Mouse (Mus musculus) spleen, postnatal 10 days (tissue): Measurements from ENCODE around the gene Zmynd10.

ENCODE experiments used
- DNase-seq, 2 experiments: peaks; one replicate each; pipeline ENCODE4 v3.0.0; 2021 to 2022; ENCODE audit warnings: low spot score in 2 of 2

The Zmynd10 gene

DNA sequence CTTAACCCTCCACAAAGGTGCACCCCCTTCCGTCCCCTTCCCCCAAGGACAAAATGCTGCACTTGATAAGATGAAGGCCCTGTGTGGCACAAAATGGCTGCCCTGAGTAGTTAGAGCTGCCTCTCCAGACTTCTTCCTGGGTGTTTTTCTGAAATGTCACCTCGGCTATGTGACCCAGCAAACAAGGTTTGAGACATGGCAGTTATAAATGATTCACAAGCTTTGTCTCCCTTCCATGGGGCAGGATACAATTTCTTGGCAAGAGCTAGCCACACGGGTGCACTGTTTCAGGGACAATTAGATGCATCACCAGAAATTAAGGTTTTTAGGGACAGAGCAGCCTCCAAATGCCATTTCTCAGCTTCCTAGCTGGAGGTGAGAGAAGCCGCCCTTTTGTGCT, 6.7 kb upstream of the Zmynd10 start:
- DNase-seq = no peak

DNA sequence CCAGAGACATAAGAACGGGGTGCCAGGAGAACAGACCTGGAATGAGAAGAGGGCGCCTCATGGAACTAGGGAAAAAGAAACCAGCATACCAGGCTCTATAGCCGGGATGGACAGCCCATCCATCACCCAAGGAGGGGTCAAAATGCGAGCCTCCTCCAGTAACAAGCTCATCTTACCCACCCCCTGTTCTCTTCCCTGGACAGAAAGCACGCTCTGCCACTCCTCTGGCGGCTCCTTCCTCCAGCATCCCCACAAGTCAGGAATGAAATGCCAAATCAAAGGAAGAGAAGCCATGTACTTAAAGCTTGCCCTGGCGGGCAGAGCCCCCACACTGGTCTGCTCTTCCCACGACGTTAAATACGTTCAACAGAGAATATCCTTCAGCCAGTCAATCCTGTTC, 6.1 kb upstream of the Zmynd10 start:
- DNase-seq = no peak

DNA sequence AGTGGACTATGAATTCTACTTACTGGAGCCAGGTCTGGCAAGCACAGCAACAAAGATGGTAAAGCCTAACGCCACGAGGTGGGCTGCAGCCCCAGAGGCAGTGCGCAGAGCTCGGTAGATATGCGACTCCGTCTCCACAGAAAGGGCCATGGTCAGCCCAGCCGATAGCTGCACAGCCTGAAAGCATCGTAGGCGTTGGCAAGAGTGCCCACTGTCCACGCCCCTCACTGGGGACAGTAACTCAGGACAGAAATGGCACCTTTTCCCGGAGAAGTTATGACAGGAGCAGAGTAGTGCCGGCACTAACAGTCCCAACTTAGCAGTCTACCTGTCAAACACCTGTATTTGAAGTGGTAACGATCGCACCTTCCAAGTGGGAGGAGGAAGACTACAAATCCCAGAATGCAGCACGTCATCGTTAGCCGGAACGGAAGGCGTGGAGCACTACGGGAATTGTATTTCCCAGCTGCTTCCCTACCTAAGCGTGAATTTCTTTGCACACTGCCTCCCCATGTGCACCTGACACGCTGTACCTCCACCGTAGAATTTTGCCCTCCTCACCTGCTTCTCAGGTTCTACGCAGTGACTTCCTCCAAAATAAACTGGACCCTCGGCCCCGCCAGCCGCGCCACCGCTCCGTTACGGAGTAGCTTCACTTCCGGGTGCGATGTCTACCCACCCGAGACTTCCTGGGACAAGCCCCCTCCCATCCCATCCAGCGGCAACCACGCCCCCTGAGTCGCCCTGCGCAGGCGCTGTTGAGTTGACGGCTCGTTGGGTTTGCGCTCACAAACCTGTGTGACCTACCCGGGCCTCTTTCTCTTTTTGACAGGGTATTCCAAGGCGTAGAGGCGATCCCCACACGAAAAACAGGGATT, 5.4 kb upstream of the Zmynd10 start, which contains the start of the genes Cyb561d2 and Nprl2:
Gene Cyb561d2 (minus strand): TSS at position 720 of the 878 bp plus-strand sequence.
Gene Nprl2 (plus strand): TSS at position 753 of the 878 bp plus-strand sequence.
- DNase-seq = peak; percentile 81 to 89

DNA sequence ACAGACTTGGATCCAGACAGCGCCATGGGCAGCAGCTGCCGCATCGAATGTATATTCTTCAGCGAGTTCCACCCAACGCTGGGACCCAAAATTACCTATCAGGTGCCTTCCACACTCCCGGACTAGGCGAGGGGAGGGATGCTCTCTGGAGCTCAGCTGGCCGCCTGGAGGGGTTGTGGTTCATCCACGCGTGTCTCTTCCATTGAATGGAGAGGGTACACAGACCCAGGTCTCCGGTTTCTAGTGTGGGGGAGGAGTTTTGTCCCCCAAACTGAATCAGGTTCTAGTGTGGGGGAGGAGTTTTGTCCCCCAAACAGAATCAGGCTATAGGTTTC, 4.8 kb upstream of the Zmynd10 start:
- DNase-seq = no peak

DNA sequence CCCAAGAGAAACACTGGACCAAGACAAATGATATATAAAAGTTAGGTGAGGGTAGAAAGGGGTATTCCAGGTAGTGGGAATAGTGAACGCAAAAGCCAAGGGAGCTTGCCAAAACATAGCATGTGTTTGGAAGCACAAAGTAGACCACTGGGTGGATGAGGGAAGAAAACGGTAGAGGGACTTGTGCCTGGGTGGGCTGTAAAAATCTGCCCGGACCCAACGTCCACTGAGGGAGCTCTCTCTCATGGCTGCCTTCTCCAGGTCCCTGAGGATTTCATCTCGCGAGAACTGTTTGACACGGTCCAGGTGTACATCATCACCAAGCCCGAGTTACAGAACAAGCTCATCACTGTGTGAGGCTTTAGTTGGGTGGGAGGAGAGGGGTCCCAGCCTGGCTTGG, 4.4 kb upstream of the Zmynd10 start:
- no peak for DNase-seq

DNA sequence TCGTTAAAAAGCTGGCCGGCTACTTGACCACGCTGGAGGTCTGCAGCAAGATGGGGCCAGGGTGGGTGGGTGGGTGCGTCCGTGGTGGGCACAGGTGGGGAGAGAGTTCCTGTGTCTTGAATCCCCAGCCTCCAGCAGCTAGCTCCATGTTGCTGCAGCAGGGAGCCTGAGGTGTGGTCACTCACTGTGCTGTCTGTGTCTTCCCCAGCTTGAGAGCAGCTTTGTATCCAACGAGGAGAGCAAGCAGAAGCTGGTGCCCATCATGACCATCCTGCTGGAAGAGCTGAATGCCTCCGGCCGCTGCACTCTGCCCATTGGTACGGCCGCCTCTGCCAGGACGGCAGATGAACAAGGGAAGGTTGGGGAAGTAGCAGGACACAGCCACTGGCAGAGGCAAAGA, 3.8 kb upstream of the Zmynd10 start:
- no peak for DNase-seq

DNA sequence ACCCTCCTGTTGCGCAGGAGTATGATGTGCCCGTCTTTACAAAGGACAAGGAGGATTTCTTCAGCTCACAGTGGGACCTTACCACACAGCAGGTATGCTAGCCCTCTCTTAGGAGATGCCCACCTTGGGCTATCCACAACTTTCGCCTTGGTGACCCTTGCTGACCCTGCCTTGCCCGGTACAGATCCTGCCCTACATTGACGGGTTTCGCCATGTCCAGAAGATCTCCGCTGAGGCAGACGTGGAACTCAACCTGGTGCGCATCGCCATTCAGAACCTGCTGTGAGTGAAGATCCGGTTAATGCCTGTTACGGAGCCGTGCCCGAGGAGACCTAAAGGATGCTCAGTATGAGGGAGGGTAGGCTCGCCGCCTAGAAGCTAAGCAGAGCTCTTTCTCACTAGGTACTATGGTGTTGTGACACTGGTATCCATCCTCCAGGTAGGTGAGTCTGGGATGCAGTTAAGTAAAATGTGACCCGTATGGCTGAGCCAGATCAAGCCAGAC, 2.9 kb upstream of the Zmynd10 start:
- DNase-seq = no peak

DNA sequence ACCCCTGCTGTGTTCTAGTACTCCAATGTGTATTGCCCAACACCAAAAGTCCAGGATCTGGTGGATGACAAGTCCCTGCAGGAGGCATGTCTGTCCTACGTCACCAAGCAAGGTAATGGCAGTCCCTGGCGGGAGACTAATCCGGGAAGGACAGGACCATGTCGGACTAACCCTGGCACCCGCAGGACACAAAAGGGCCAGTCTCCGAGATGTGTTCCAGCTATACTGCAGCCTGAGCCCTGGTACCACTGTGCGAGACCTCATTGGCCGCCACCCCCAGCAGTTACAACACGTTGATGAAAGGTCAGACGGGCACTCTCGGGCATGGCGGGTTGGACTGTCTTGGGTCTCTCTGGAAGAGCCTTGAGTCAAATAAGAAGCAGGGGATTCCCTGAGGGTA, 2.4 kb upstream of the Zmynd10 start:
- DNase-seq = no peak

DNA sequence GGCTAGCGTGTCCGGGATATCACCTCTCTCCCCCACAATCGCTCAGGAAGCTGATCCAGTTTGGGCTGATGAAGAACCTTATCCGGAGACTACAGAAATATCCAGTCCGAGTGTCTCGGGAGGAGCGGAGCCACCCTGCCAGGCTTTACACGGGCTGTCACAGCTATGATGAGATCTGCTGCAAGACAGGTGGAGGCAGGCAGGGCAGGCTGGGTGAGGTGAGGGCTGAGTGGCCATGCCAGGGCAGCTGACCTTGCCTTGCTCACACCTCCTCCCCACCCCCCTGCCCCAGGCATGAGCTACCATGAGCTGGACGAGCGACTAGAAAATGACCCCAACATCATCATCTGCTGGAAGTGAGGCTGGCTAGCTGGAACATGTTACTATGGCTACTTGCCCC, 1.9 kb upstream of the Zmynd10 start:
- no peak for DNase-seq

DNA sequence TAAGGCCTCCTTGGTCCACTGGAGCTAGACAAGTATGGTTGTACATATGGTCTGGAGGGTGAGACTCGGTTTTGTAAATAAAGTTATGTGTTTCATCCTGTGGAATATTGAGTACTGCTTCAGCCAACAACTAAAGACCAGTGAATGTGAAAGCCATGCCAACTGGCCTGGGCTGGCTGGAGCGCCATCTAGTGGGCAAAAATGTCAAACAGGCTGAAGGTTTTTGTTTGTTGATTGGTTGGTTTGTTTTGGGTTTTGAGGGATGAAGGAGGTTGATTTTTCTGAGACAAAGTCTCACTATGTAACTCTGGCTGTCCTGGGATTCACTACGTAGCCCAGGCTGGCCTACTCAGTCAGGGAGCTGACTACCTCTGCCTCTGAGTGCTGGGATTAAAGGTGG, 1.5 kb upstream of the Zmynd10 start:
- peak; percentile 83 to 90 for DNase-seq

DNA sequence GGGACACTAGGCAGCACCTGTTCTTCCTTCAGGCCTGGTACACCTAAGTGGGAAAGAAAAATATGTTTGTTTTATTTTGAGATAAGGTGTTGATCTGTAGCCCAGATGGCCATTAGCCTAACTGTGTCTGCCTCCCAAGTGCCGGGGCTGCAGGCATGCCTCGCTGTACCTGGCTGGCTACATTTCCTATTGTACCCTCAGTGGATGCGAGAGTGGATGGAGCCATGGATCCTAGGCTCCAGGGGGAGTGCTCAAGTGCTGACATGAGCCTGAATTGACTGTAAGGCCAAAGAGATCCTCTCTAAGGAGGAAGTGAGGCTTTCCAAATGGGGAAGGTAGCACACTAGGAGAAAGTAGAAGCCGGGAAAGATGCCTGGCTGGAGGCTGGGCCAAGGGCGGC, 859 bp downstream of the Zmynd10 start:
- DNase-seq = no peak

DNA sequence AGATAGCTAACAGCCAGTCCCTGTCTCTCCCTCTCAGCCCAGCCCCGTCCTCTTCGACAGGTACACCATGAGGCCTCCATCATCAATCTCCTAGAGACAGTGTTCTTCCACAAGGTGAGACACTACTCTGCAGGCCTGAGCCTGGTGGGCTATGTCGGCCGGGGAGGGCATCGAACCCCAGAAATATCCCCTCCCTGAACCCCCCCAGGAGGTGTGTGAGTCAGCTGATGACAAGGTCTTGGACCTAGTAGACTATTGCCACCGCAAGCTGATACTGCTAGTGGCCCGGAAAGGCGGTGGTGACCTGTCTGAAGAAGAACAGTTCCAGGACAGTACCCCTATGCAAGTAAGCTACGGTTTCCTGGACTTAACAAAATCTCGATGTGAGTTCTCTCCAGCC, 1.7 kb downstream of the Zmynd10 start:
- DNase-seq = no peak

DNA sequence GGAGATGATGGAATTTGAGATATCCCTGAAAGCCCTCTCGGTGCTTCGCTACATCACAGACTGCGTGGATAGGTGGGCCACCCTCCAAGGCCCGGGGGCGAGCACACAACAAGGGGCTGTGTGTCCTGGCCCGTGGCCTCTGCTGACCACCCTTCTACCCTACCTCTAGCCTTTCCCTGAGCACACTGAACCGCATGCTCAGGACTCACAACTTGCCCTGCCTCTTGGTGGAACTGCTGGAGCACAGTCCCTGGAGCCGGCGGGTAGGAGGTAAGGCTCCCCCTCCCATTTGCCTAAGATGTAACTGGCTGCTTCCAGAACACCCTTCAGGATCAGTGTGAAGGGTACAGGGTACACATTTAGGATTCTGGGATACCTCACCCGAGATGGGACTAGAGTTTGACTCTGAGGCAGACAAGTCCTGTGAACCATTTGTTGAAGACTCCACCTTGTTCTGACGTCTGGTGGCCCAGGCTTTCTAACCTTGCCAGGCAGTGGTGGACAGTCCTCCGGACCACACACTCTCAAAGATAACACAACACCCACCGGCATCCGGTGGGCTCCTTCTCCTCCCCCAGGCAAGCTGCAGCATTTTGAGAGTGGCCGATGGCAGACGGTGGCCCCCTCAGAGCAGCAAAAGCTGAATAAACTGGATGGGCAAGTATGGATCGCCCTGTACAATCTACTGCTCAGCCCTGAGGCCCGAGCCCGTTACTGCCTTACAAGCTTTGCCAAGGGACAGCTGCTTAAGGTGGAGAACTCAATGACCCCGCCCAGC, 2.4 kb downstream of the Zmynd10 start:
- DNase-seq = no peak

DNA sequence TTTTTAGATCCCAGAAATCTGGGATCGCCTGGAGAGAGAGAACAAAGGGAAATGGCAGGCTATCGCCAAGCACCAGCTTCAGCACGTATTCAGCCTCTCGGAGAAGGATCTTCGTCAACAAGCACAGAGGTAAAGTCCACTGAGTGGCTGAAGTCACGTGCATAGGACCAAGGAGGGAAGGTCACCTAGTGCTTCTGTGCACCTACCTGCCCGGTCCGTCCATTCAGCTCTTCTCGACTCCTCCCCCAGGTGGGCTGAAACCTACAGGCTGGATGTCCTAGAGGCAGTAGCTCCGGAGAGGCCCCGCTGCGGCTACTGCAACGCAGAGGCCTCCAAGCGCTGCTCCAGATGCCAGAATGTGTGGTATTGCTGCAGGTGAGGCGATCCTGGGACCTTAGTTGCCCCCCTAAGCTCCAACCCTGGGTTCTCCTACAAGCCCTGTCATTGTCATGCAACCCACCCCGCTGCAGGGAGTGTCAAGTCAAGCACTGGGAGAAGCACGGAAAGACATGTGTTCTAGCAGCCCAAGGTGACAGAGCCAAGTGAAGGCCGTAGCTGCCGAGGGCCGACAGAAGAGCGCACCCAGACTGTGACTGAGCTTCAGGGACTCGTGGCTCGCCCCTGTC, 3.5 kb downstream of the Zmynd10 start:
- no peak for DNase-seq

DNA sequence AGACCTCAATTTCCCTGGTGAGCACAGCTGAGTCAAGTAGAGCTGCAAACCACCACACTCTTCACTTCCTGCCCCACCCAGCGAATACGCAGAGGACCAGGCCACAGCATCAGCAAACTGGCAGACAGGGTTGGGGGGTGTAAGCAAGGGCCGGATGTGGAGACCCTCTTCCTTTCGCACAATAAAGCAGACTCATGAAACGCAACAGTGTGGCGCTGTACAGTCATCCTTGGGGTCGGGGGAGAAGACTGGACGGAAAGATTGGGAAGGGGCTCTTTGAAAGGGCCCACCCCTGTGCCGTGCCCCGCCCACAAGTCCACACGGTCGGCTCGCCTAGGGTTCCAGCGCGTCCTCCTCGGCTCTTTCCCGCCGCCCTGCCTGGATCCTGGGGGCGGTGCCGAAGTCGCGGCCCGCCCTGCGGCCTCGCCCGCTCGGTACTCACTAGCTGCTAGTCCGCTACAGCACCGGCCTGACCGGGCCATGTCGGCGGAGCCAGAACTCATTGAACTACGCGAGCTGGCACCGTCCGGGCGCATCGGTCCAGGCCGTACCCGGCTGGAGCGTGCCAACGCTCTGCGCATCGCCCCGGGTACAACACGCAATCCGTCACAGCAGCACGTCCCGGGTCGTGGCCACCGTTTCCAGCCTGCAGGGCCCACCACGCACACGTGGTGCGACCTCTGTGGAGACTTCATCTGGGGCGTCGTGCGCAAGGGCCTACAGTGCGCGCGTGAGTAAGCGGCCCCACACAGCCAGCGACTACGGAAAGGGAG, 4.2 kb downstream of the Zmynd10 start, which contains the start of gene Rassf1:
Gene Rassf1 (plus strand): TSS at position 439 of the 773 bp plus-strand sequence.
- DNase-seq = peak; percentile 55 to 76

DNA sequence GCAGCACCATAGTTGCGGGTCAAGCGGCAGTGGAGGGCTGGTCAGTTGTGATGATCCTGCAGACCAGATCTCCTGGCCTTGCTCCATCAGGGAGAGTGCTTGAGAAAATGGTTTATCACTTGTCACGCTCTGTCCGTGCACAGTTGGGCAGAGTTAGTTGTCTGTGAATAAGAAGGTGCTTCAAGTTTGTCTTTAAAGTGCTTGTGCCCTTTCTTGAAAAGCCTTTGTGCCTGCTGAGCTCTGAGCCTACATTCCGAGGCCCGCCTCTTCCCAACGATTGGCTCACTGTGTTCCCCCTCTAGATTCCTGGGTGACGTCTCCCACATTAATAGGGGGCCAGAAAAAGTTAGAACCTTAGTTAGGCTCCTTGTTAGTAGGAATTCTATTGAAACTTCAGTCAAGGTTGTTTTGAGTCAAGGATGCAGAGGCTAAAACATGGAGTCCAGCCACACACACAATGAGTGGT, 4.8 kb downstream of the Zmynd10 start:
- no peak for DNase-seq

DNA sequence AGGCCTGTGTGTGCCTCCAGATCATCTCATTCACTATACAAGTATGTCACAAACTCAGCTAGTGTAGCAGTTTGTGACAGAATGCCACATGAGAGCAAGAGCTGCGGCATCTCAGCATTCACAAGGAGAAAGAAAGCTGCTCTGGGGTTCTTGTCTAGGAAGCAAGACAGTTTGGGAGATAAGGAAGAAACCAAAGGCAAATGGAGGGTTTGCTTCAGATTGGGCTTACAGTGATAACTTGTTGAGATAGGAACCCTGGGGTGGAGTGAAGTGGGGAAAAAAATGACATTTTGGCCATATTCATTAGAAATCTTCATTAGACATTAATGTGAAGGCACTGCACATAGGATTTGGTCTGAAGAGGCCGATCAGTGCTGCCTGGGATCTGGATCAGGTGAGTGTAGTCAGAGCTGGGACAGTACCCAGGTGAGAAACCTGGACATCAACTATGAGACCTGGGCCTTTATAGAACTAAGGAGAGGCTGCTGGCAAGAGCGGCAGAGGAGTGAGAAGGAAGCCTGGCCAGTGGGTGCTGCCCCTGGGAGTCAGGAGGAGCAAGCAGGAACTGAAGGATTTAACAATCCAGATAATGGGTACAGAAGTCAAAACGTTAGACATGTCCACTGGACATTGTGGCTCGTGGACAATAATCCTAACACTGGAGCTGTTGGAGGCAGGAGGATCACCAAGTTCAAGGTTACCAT, 5.7 kb downstream of the Zmynd10 start:
- no peak for DNase-seq

DNA sequence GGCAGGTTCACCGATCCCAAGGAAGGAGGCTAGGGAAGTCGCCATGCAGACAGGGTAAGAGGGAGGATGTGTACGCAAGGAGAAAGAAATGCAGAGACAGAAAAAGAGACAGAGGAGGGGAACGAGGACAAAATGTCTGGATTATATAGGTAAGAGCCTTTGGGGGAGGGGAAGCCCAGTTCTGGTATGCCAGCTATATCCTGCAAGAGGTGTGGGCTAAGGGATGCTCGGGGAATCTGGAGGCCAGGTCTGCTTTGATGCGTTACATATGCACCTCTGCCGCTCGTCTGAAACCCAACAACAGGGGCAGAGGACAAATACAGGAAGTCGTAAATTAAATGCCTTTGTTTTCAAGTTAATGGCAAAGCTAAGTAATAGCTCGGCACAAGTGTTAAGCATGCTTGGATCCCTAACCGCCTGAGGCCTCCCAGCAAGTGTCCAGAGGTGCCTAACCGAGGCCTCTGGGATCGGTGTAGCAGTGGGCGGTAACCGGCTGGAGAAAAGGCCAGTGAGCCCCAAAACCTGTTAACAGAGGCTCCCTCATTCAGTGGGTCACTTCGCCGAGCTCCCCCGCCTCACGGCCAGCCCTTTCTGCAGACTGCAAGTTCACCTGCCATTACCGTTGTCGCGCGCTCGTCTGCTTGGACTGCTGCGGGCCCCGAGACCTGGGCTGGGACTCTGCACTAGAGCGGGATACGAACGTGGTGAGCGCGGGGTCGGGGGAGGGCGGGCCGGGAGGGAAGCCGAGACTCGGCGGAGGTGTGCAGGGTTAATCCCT, 6.6 kb downstream of the Zmynd10 start:
- DNase-seq = peak in 1 of 2 experiments; percentile 61

DNA sequence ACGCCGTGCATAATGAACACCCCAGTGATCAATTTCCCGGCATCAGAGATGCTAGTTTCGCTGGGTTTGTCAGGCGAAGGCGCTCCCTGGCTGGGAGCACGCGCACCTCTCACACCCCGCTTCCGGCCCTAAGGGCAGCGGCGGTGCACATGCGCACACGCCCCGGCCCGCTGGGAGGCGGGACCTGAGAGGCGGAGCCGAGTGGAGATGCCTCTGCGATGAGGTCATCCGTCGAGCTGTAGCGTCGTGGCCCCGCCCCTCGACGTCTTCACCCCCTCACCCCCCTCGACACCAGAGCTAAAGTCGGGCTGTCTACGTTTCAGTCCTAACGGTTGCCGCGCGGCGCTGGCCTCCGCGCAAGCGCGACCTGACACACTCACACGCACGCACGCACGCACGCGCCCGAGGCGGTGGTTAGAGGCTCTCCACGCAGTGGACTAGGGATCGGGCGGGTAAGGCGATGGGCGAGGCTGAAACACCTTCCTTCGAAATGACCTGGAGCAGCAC, 7.3 kb downstream of the Zmynd10 start:
- DNase-seq = peak; percentile 89 to 96

DNA sequence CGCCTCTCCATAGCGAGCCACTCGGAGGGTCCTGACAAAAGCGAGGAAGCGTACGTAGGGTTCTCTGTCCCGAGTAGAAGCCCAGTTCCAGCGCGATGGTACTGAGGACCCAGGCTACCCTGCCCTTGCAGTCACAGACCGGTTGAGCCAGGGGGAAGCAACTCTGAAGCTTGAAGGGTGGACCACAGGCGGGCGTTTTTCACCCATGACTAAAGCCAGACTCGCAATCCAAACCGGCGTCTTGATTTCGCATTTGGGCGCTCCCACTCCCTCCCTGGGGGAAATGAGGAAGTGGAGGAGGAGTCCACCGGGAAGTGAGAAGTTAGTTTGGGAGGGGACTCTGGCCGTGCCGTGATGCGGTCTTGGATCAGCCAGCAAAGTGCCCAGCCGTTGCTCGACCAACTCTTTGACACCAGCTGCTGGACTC, 7.9 kb downstream of the Zmynd10 start:
- peak; percentile 64 to 66 for DNase-seq
